24 mouse cellular contexts compared by ENCODE assay signal in genomic region chr7:84596002-84596401, GRCm38 (mm10). TPM values are rescaled to one million over a fixed set of nuclear protein-coding genes. Genes with fewer than 3 reads are reported as not detected.
DNase-seq lines count a peak whose midpoint lies in the region; ATAC-seq and TF ChIP-seq lines count a peak whose summit lies in the region.
"Had no signal": no experiment of that assay in that cellular context is flagged by ENCODE, and none has a peak within 500 bp of the region (broad histone marks: within the 10 kb centered on the region; RNA-seq: fewer than 3 reads in every experiment).

No protein-coding gene starts in this region.

- H3K27ac ChIP-seq in intestine, embryonic 14.5 days (ENCODE audit: low read depth), result no peak overlapping the region
- no peak overlapping the region for H3K27ac ChIP-seq in intestine, embryonic 16.5 days (ENCODE audit: low read length)
- H3K27ac ChIP-seq in CH12.LX (ENCODE audit: insufficient read depth, low read depth), result peak overlapping the region; percentile 98
- H3K27ac ChIP-seq in midbrain, postnatal 0 days (ENCODE audit: low read depth, low read length), result no peak overlapping the region
- H3K27ac ChIP-seq: embryonic facial prominence, embryonic 13.5 days; embryonic facial prominence, embryonic 15.5 days; forebrain, embryonic 10.5 days; forebrain, embryonic 12.5 days had no signal

- no peak for TF ChIP-seq RAD21 in CH12.LX (IDR thresholded peaks at IDR 0.05; ENCODE audit: low read depth, low read length)

- H3K9me3 ChIP-seq in intestine, embryonic 14.5 days (ENCODE audit: control insufficient read depth, low read length), result no peaks in the 10 kb centered on the region
- H3K9me3 ChIP-seq in intestine, embryonic 16.5 days (ENCODE audit: control insufficient read depth, low read length), result no peaks in the 10 kb centered on the region
- no peaks in the 10 kb centered on the region for H3K9me3 ChIP-seq in CH12.LX (replicated peaks; ENCODE audit: low read length)
- no peaks in the 10 kb centered on the region for H3K9me3 ChIP-seq in midbrain, postnatal 0 days (ENCODE audit: low read length)
- H3K9me3 ChIP-seq: embryonic facial prominence, embryonic 13.5 days; embryonic facial prominence, embryonic 15.5 days; forebrain, embryonic 10.5 days; forebrain, embryonic 12.5 days had no signal

- dilution Hi-C loops in CH12.LX (cut with MboI; ENCODE audit: extremely low pct_ligation_motif_present, extremely low pct_unique_long_range_greater_than_20kb, low sequenced_read_pairs), result no loop called here

- in situ Hi-C loops in CH12.LX (cut with MboI; ENCODE audit: low pct_ligation_motif_present, low pct_unique_long_range_greater_than_20kb, low sequenced_read_pairs), result loop anchor here (10.0 kb wide), 1 partner anchor 179 kb away; no protein-coding TSS in a partner anchor

- 81% methylated on average over 3 of the region's 3 CpGs for WGBS in intestine, embryonic 14.5 days
- WGBS in intestine, embryonic 16.5 days, result 82% methylated on average over 3 of the region's 3 CpGs
- WGBS in midbrain, postnatal 0 days, result 90% methylated on average over 3 of the region's 3 CpGs

- peak; percentile 63 for TF ChIP-seq EP300 in CH12.LX (IDR thresholded peaks at IDR 0.05; ENCODE audit: low read length)

- H3K4me1 ChIP-seq in intestine, embryonic 14.5 days (replicated peaks; ENCODE audit: control insufficient read depth, insufficient read depth, low read length), result no peaks in the 10 kb centered on the region
- no peaks in the 10 kb centered on the region for H3K4me1 ChIP-seq in intestine, embryonic 16.5 days (ENCODE audit: control insufficient read depth, insufficient read depth, low read length)
- peaks cover 56 to 98% of the 10 kb centered on the region in 2 experiments for H3K4me1 ChIP-seq in CH12.LX (ENCODE audit: control insufficient read depth in 1 of 2, insufficient read depth in 2 of 2)
- H3K4me1 ChIP-seq in midbrain, postnatal 0 days (ENCODE audit: insufficient read depth, low read length), result no peaks in the 10 kb centered on the region
- H3K4me1 ChIP-seq: embryonic facial prominence, embryonic 13.5 days; embryonic facial prominence, embryonic 15.5 days; forebrain, embryonic 10.5 days; forebrain, embryonic 12.5 days had no signal

- H3K4me3 ChIP-seq in intestine, embryonic 14.5 days (ENCODE audit: low read depth, low read length), result no peak overlapping the region
- no peak overlapping the region for H3K4me3 ChIP-seq in intestine, embryonic 16.5 days (ENCODE audit: low read length)
- H3K4me3 ChIP-seq in CH12.LX (replicated peaks in 1 of 3; ENCODE audit: low read depth in 2 of 3, low read length in 2 of 3, poor library complexity in 1 of 3), result no peak overlapping the region
- no peak overlapping the region for H3K4me3 ChIP-seq in midbrain, postnatal 0 days (ENCODE audit: low read depth, low read length)
- H3K4me3 ChIP-seq: embryonic facial prominence, embryonic 13.5 days; embryonic facial prominence, embryonic 15.5 days; erythroblast, embryonic 14.5 days; forebrain, embryonic 10.5 days; forebrain, embryonic 12.5 days had no signal

- no peak for ATAC-seq in intestine, embryonic 14.5 days (replicated peaks; ENCODE audit: low FRiP score, low TSS enrichment, low read depth)
- ATAC-seq in intestine, embryonic 16.5 days, result no peak
- no peak for ATAC-seq in midbrain, postnatal 0 days (ENCODE audit: low FRiP score)
- ATAC-seq: CD4-positive, CD25-positive, alpha-beta regulatory T cell, adult 4 months; forebrain, embryonic 14.5 days; forebrain, embryonic 16.5 days had no signal

- H3K79me2 ChIP-seq in CH12.LX (replicated peaks; ENCODE audit: control insufficient read depth, extremely low read depth, insufficient read depth, poor library complexity, severe bottlenecking), result peaks cover under 1% of the 10 kb centered on the region; the same call in 1 of the 2 replicates

- no peaks in the 10 kb centered on the region for H3K36me3 ChIP-seq in intestine, embryonic 14.5 days (ENCODE audit: control insufficient read depth, insufficient read depth, low read length)
- H3K36me3 ChIP-seq in intestine, embryonic 16.5 days (ENCODE audit: control insufficient read depth, insufficient read depth, low read length), result no peaks in the 10 kb centered on the region
- H3K36me3 ChIP-seq in CH12.LX (replicated peaks in 1 of 2; ENCODE audit: control insufficient read depth in 1 of 2, insufficient read depth in 1 of 2, low read length in 1 of 2), result peaks cover 45 to 76% of the 10 kb centered on the region in 2 experiments
- no peaks in the 10 kb centered on the region for H3K36me3 ChIP-seq in midbrain, postnatal 0 days (ENCODE audit: insufficient read depth, low read length)
- H3K36me3 ChIP-seq: embryonic facial prominence, embryonic 13.5 days; embryonic facial prominence, embryonic 15.5 days; forebrain, embryonic 10.5 days; forebrain, embryonic 12.5 days had no signal

- H3K27me3 ChIP-seq in intestine, embryonic 14.5 days (replicated peaks; ENCODE audit: control insufficient read depth, insufficient read depth, low read length), result no peaks in the 10 kb centered on the region
- H3K27me3 ChIP-seq in intestine, embryonic 16.5 days (replicated peaks; ENCODE audit: control insufficient read depth, insufficient read depth, low read length), result no peaks in the 10 kb centered on the region
- H3K27me3 ChIP-seq in CH12.LX (replicated peaks), result no peaks in the 10 kb centered on the region
- H3K27me3 ChIP-seq in midbrain, postnatal 0 days (ENCODE audit: insufficient read depth, low read length), result no peaks in the 10 kb centered on the region
- H3K27me3 ChIP-seq: embryonic facial prominence, embryonic 13.5 days; embryonic facial prominence, embryonic 15.5 days; forebrain, embryonic 12.5 days had no signal

- no peak; the same call in 1 of the 2 replicates for TF ChIP-seq POLR2A in CH12.LX (IDR thresholded peaks at IDR 0.05; ENCODE audit: low read depth, low read length)

- no peak overlapping the region for H3K4me2 ChIP-seq in intestine, embryonic 14.5 days (ENCODE audit: low read length)
- no peak overlapping the region for H3K4me2 ChIP-seq in intestine, embryonic 16.5 days (ENCODE audit: low read depth, low read length)
- H3K4me2 ChIP-seq in CH12.LX (ENCODE audit: insufficient read depth, low read depth, poor library complexity, severe bottlenecking), result peak overlapping the region; percentile 46
- no peak overlapping the region for H3K4me2 ChIP-seq in midbrain, postnatal 0 days (ENCODE audit: low read depth, low read length, poor library complexity, severe bottlenecking)
- H3K4me2 ChIP-seq: embryonic facial prominence, embryonic 13.5 days; embryonic facial prominence, embryonic 15.5 days; forebrain, embryonic 12.5 days had no signal

- H3K9ac ChIP-seq in intestine, embryonic 14.5 days (ENCODE audit: low read length), result no peak overlapping the region
- H3K9ac ChIP-seq in intestine, embryonic 16.5 days (ENCODE audit: low read depth, low read length), result no peak overlapping the region
- H3K9ac ChIP-seq in CH12.LX (ENCODE audit: insufficient read depth, low read depth), result peak overlapping the region; percentile 54
- no peak overlapping the region for H3K9ac ChIP-seq in midbrain, postnatal 0 days (replicated peaks; ENCODE audit: low read length, poor library complexity, severe bottlenecking)
- H3K9ac ChIP-seq: embryonic facial prominence, embryonic 13.5 days; embryonic facial prominence, embryonic 15.5 days; forebrain, embryonic 12.5 days had no signal

- TF ChIP-seq CTCF in CH12.LX (conservative IDR thresholded peaks at IDR 0.05 in 1 of 2, IDR thresholded peaks at IDR 0.05 in 1 of 2; ENCODE audit: low read depth in 2 of 2, low read length in 2 of 2), result no peak
- TF ChIP-seq CTCF in midbrain, postnatal 0 days (IDR thresholded peaks at IDR 0.05), result no peak

- DNase-seq in intestine, embryonic 14.5 days (ENCODE audit: low spot score), result peak; percentile 2
- DNase-seq in A20 (ENCODE audit: low read depth, low spot score) (peak; percentile 26), CH12.LX (ENCODE audit: extremely low read depth) (peak; percentile 39)
- no peak for DNase-seq in adrenal gland, postnatal 4 days (ENCODE audit: low spot score in 2 of 2)
- DNase-seq in midbrain, postnatal 0 days (ENCODE audit: low spot score), result no peak
- DNase-seq: adrenal gland, adult 2 months; adrenal gland, postnatal 10 days; adrenal gland, postnatal 25 days; B cell, adult 2 months; cerebellum, adult 11-12 months; cerebellum, adult 2 months; cerebellum, adult 9-10 months; cerebellum, postnatal 10 days; cerebellum, postnatal 25 days had no signal

TF ChIP-seq in CH12.LX, 34 proteins besides CTCF, POLR2A, EP300 and RAD21 (continues in another document):
- TF ChIP-seq MAFK (IDR thresholded peaks at IDR 0.05; ENCODE audit: insufficient replicate concordance, low read length) (no peak), IRF4 (IDR thresholded peaks at IDR 0.05; ENCODE audit: low read depth, low read length) (peak; percentile 57; the same call in 1 of the 2 replicates), BHLHE40 (IDR thresholded peaks at IDR 0.05; ENCODE audit: low read depth, low read length) (no peak; the same call in 1 of the 2 replicates), RCOR1 (conservative IDR thresholded peaks at IDR 0.05; ENCODE audit: low read depth, low read length) (0 out of 2 replicates have a peak, but pooled peaks have one; percentile 19), MEF2A (IDR thresholded peaks at IDR 0.05; ENCODE audit: borderline replicate concordance, low read depth, low read length) (no peak; the same call in none of the 2 replicates), CHD2 (IDR thresholded peaks at IDR 0.05; ENCODE audit: low read length) (no peak), NELFE (IDR thresholded peaks at IDR 0.05; ENCODE audit: low read depth, low read length) (no peak), PAX5 (IDR thresholded peaks at IDR 0.05; ENCODE audit: low read length) (no peak), JUN (IDR thresholded peaks at IDR 0.05; ENCODE audit: insufficient read depth, low read depth, low read length) (0 out of 2 replicates have a peak, but pooled peaks have one; percentile 9), MAX (IDR thresholded peaks at IDR 0.05; ENCODE audit: low read length) (no peak), E2F4 (IDR thresholded peaks at IDR 0.05; ENCODE audit: insufficient replicate concordance, low read depth, low read length) (no peak), ZC3H11A (IDR thresholded peaks at IDR 0.05; ENCODE audit: low read depth, low read length) (no peak), ETS1 (conservative IDR thresholded peaks at IDR 0.05; ENCODE audit: low read depth, low read length) (no peak; the same call in 1 of the 2 replicates), MXI1 (IDR thresholded peaks at IDR 0.05; ENCODE audit: low read depth, low read length) (0 out of 2 replicates have a peak, but pooled peaks have one; percentile 40)

RNA-seq across cellular contexts. Expression of gene Fah, which starts 10.5 kb away (rescaled TPM):
- 10.8 and 11.3 TPM in 2 replicates for polyA plus RNA-seq in intestine, embryonic 14.5 days (2014; fragmentation: Nextera tagmentation; extraction: Ambion mirVana)
- polyA plus RNA-seq in intestine, embryonic 16.5 days (2015; fragmentation: Nextera tagmentation; extraction: Ambion mirVana), result 17.3 and 17.7 TPM in 2 replicates
- total RNA-seq in CH12.LX (2012; rRNA removed), result 167 and 170 TPM in 2 replicates
- 128 and 131 TPM in 2 replicates for total RNA-seq in CH12.LX (2014; rRNA removed)
- polyA plus RNA-seq in CH12.LX (2012; ENCODE audit: insufficient read length, low read depth), result 184 and 203 TPM in 2 replicates
- total RNA-seq in adrenal gland, postnatal 4 days (2021), result 10 to 100 TPM; 33.5 to 46.9 TPM
- 17.1 and 18.0 TPM in 2 replicates for total RNA-seq in midbrain, postnatal 0 days (2014; rRNA removed)
- polyA plus RNA-seq in midbrain, postnatal 0 days (2015; fragmentation: Nextera tagmentation; extraction: Ambion mirVana), result 13.5 and 15.8 TPM in 2 replicates
- total RNA-seq: MEL had no signal

Comparison
In these comparisons a context has a peak if more than half of its experiments do, and no peak if none do; other contexts are left out.
1. DNase-seq: peak in intestine, embryonic 14.5 days (single experiment), A20 (single experiment) and CH12.LX (single experiment); none in adrenal gland, postnatal 4 days (0 of 2) and midbrain, postnatal 0 days (single experiment).